Mouse (Mus musculus): ENCODE data around the gene Gm11172. TPM values are rescaled to one million over a fixed set of nuclear protein-coding genes. Genes with fewer than 3 reads are reported as not detected.
"Not testable (repeated sequence)": the region's sequence is repeated elsewhere in the genome, so short reads cannot be mapped to it uniquely, and the experiment has no call there.

Gene Gm11172
- total RNA-seq, 2 experiments from 2014 or later: not detected

DNA sequence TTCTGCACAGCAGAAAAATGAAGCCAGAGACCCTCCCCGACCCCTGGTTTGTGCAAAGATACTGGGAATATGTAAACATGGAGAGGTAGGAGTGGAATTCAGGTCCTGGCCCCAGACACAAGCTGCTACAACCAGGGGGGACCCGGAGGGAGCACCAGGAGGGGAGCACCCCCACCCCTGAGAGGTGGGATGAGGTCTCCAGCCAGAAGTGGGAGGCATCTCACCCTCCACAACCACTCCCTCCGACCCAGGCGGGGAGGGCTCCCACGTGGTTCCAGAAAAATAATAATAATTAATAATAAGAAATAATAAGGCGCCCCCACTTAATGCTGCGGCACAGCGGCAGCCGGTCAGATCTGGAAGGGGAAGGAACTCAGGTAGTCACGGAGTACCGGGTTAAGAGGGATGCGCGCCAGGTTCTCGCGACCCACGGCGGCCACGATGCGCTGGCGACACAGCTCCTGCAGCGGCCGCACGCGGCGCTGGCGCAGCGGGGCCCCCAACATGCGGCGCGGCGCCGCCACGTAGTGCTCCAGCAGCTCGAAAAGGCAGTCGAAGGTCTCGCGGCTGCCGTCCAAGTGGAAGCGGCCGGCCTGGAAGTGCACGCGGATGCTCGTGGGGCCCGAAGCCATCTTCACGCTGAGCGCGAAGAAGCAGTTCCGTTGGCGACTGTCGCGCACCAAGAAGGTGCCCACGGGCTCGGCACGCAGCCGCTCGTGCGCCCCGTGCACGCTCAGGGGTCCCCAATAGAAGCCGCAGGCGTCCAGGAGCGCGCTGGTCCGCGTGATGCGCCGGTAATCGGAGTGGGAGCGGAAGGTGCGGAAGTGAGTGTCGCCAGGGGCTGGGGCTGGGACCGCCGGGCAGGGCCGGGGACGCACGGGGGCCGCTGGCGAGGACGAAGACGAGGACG lies 28.6 kb upstream of the Gm11172 start:
- intact Hi-C loops (cut with DNase I; ENCODE audit: low total_unique reads): loop anchor here (5.0 kb wide), 1 partner anchor 142 kb away; no protein-coding TSS in a partner anchor
- DNase-seq: peak; percentile 46

DNA sequence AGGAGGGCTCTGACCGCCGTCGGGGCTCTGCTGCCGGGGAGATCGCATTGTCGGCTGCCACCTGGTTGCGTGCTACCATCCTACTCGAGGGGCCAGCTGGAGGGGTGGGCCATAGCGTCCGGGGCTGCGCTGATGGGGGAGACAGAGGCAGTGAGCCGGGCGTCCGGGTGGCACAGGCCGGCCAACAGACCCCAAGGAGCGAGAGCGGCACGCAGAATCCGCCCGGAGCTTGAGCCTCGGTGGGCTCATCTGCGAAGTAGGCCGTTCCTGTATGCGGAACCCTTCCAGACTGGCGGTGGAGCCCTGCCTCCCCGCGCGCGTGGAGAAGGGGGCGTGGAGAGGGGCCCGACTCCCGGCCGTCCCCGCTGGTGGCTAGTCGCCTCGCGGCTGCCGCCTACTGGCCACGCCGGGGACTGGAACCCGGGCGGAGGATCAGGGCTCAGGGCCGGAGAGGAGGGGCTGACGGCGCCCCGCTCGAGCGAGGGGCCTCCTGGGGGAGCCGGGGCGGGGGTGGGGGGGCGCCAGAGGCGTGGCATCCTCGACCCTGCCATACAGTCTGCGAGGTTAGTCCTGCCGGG lies 27.8 kb upstream of the Gm11172 start:
- intact Hi-C loops (cut with DNase I; ENCODE audit: low total_unique reads): loop anchor here (5.0 kb wide), 3 partner anchors 123 to 218 kb away; no protein-coding TSS in a partner anchor
- peak; percentile 94 for DNase-seq

DNA sequence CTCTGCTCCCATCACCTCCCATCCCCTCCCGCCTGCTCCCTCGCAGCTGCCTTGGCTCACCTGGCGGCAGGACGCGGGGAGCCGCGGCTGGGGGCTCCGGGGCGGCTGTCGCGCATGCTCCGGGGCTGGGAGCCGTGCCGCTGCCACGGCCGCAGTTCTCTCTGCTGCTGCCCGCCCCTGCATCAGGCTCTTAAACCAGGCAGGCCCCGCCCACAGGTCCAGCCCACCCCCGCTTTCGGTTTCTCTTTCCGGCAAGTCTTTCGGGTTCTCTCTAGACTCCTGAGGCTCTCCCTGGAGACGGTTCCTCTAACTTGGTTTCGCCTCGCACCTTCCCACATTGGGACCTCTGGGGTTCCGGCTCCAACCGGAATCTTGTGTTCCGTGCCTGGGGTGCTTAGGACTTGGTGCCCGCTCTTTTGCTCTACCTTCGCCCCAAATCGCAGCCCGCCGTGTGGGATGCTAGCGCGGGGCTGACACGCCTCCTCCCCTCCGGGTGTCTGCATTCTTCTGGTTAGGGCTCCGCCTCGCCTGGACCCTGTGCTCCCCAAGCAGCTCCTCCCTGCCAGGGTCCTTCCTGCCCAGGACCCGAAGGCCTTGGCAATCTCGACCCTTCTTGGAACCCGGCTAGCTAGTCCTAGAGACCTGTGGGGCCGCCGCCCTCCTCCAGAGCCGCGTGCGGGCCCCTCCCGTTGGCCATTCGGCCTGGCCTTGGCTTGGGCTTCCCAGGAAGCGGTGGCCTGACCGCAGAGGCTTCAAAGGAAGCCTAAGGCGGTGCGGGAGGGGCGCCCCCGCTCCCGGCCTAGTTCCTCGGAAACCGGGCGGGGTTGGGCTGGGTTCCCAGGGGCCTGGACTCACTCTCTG lies 27.1 kb upstream of the Gm11172 start, which contains the start of gene Socs1:
Gene Socs1 (minus strand): TSS at position 166 of the 861 bp plus-strand sequence.
- DNase-seq: peak; percentile 90
- intact Hi-C loops (cut with DNase I; ENCODE audit: low total_unique reads): loop anchor here (5.0 kb wide), 2 partner anchors 123 to 218 kb away; no protein-coding TSS in a partner anchor

DNA sequence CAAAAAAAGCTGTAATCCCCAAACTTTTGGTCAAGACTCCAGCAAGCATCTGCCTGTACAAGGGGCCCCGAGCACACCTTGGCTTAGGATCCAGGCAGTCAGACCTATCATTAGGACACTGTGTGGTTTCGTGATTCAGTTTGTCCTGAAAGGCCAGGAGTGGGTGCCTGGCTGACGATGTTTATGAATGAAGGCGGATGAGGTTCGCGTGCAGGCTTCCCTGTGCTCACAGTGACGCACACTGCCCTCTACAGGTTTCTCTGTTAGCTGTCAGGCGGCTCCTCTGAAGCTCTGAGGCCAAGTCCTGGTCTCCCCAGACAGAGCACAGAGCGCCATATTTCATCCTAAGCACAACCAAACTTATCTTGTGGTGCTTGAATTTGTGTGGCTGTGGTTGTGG lies 26.4 kb upstream of the Gm11172 start:
- intact Hi-C loops (cut with DNase I; ENCODE audit: low total_unique reads): loop anchor here (5.0 kb wide), 2 partner anchors 124 to 219 kb away; no protein-coding TSS in a partner anchor
- peak; percentile 82 for DNase-seq

DNA sequence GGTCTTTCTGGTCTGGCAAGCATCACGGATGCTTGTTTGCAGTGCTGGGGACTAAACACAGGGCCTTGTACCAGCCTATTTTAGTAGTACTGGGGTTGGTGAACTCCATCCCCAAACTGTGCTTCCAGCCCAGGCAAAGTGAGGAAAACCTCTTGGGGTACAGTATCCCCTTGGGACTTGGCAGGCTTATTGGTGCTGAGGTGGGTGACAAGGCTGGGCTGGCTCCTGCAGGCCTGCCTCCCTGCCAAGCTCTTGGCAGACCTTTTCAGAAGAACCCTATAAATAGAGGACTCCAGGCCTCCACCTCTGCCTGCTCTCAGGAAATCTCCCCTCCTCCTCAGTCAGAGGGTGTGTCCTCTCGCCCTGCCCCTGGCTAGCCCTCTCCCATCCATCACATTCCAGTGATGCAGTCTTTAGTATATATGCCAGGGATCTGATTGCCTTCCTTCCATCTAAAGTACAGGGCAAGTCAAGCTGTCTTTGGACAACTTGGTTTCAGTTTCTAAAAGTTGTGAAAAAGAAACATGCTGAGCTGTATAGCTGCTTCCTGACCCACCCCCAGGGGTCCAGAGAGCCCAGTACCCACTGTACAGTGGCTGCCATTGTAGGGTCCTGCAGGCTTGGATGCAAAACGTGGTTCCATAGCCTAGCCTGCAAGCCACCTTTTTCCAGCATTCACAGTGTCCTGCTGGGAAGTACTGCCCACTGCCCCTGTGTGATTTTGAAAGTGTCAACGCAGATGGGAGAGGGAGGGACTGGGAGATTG lies 25.8 kb upstream of the Gm11172 start:
- peak; percentile 28 for DNase-seq
- intact Hi-C loops (cut with DNase I; ENCODE audit: low total_unique reads): loop anchor here (5.0 kb wide), 2 partner anchors 125 to 220 kb away; no protein-coding TSS in a partner anchor

DNA sequence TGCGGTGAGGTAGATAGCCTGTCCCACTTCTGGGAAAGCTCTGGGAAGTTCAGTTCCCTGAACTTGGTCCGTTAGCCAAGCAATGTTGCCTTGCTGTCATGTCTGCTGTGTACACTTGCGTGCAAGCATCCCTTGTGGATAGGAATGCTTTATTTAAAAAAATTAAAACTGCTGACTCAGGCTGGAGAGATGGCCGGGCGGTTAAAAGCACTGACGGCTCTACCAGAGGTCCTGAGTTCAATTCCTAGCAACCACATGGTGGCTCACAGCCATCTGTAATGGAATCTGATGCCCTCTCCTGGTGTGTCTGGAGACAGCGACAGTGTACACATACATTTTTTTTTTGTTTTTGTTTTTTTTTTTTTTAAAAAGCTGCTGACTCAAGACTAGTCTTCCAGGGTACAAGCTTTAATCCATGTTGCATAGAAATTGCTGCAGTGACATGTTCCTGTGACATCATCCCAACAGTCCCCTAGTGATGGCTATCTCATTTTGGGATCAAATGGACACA lies 25.1 kb upstream of the Gm11172 start:
- no peak for DNase-seq
- intact Hi-C loops (cut with DNase I; ENCODE audit: low total_unique reads): loop anchor here (5.0 kb wide), 2 partner anchors 125 to 220 kb away; no protein-coding TSS in a partner anchor

DNA sequence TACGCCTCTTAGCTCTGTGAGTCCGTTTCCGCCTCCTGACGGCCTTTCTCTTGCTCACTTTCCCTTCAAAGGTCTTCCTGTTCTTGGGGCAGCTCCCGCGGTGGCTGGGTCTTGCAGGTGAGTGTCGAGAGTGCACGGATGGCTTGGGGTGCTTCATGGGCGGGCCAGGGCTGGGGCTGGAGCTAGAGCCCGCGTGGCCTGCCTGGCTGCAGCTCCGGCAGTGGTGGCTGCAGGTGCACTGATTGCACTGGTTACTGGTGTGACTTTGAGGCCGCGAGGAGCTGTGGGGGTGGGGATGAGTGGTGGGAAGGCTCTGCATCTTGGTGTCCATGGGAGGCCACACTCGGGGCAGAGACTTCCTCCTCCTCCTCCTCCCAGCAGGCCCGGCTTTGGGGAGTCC lies 24.4 kb upstream of the Gm11172 start, which contains the start of gene Tnp2:
Gene Tnp2 (minus strand): TSS at position 390 of the 400 bp plus-strand sequence.
- intact Hi-C loops (cut with DNase I; ENCODE audit: low total_unique reads): loop anchor here (5.0 kb wide), 2 partner anchors 126 to 221 kb away; no protein-coding TSS in a partner anchor
- no peak for DNase-seq

DNA sequence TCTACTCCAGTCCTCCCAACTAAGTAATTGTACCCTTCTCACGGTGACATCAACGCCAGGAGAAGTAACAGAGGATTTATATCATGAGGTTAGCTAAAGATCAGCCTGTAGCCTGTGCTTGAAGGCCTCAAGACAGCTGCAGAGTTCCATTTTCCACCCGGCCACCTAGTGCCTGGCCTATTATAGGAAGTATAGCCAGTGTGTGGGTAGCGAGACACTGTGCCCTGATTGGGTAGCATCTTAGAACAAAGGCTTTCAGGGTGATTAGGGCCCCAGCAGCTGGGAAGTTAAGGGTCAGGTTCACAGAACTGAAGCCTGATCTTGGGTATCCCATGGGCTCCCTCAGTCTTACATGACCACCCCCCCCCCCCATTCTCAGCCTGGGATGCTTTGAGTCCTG lies 23.8 kb upstream of the Gm11172 start:
- DNase-seq: no peak
- intact Hi-C loops (cut with DNase I; ENCODE audit: low total_unique reads): loop anchor here (5.0 kb wide), 2 partner anchors 127 to 222 kb away; no protein-coding TSS in a partner anchor

DNA sequence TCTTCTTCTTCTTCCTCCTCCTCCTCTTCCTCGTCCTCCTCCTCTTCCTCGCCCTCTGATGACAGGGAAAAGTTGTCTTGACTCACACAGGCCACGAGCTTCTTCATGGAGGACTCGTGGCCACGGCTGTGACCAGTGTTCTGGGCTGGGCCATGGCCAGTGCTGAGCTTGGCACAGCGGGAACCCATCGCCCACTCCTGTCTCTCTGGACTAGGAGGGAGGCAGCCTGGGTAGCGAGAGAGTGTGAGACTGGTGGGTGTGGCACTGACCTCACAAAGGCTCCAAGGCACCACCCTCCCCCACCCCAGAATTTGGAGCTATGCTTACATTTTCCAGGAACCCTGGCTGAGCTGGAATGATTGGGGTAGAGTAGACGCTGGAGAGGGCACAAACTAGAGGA lies 22.0 kb upstream of the Gm11172 start, which contains the start of gene Prm3:
Gene Prm3 (minus strand): TSS at position 213 of the 400 bp plus-strand sequence.
- no peak for DNase-seq
- intact Hi-C loops (cut with DNase I; ENCODE audit: low total_unique reads): no loop called here

DNA sequence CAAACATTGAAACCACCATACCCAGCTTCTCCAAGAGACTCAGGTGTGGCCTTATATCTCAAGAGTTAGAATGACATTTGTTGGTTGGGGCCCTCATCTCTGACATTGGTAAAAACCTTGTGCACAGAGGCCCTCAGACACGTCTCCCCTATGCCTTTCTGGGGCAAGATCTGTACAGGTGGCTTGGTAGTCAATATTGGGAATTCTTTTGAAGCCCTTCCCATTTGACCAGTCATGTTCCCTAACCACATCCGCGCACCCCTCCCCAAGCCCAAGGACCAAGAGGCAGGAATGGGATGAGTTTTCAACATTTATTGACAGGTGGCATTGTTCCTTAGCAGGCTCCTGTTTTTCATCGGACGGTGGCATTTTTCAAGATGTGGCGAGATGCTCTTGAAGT lies 16.7 kb upstream of the Gm11172 start, which contains the start of gene Prm2:
Gene Prm2 (minus strand): TSS at position 101 of the 400 bp plus-strand sequence.
- DNase-seq: no peak
- intact Hi-C loops (cut with DNase I; ENCODE audit: low total_unique reads): no loop called here

DNA sequence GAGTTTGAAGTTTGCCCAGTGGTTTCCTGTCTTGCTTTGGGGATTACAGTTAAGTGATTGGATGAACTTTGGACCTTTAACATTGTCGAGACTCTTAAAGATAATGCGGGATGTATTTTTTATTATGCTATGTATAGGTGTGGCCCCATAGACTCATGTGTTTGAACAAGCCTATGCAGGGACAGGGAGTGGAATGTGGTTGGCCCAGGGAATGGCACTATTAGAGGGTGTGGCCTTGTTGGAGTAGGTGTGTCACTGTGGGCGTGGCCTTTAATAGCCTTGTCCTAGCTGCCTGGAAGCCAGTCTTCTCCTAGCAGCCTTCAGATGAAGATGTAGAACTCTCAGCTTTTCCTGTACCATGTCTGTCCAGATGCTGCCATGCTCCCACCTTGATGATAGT lies 10.3 kb upstream of the Gm11172 start:
- intact Hi-C loops (cut with DNase I; ENCODE audit: low total_unique reads); DNase-seq: not testable (repeated sequence)

DNA sequence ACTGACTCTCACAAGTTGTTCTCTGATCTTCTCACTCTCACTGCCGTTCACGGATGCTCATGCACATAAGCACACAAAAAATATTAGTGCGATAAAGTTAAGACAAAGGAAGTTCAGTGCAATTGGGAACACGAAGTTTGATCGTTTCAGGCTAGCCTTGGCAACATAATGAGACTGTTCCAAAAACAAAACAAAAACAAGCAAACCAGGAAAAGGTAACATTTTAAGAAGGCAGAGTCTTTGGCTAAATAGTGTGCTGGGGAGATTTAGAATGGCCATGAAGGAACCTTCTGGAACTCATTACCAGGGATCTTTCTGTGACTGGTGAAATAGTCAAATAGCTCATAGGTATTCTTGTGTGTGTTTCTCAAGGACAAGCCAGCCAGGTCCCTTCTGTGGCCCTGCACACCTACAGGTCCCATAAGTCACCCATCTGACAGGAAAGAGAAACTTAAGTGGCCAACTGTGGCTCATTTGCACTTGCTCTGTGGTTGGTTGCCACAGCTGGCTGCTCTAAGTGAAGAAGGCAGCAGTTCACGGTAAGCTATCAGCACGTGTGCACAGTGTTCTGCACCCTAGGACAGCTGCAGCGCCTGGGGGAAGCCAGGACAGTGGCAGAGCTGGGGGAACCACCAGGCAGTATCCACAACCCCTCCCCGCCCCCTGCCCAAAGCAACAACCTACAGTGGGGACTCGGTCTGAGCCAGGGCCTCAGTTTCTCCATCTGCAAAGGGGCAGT lies 6.8 kb upstream of the Gm11172 start, which contains the start of gene Prm1:
Gene Prm1 (minus strand): TSS at position 51 of the 739 bp plus-strand sequence.
- intact Hi-C loops (cut with DNase I; ENCODE audit: low total_unique reads): no loop called here
- DNase-seq: no peak

DNA sequence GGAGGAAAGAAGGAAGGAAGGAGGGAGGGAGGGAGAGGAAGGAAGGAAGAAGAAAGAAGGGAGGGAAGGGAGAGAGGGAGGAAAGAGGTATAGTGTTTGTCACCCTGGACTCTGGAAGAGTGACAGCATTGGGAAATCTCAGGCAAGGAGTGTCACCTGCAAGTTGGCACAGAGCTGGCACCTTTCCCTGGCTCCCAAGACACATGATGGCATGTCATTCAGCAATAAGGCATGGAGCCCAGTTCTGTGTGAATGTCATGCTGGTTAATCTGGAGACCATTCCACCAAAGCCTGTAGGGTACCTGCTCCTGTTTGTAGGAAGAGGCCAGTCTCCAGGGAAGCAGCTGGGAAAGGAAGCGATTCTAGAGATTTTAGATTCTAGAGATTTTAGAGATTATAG lies 2.3 kb upstream of the Gm11172 start:
- intact Hi-C loops (cut with DNase I; ENCODE audit: low total_unique reads): no loop called here

DNA sequence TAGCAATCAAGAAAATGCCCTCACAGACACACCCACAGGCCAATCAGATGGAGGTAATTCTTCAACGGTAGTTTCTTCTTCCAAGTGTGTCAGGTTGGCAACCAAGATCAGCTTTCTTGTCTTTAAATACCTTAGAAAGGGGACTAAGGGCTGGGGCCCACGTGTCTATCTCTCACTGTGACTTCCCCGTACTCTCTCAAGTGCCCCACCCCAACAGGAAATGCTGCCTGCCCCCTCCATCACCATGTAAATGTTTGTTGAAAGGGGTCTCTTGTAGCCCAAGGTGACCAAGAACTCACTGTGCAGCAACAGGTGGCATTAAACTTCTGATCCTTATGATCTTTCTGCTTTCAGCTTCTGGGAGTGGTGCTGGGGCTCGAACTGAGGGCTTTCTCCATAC lies 1.0 kb downstream of the Gm11172 start:
- intact Hi-C loops (cut with DNase I; ENCODE audit: low total_unique reads): no loop called here
- no peak for DNase-seq

More for the DNA sequence above, 2.3 kb upstream of the Gm11172 start:
- DNase-seq: no peak

DNA sequence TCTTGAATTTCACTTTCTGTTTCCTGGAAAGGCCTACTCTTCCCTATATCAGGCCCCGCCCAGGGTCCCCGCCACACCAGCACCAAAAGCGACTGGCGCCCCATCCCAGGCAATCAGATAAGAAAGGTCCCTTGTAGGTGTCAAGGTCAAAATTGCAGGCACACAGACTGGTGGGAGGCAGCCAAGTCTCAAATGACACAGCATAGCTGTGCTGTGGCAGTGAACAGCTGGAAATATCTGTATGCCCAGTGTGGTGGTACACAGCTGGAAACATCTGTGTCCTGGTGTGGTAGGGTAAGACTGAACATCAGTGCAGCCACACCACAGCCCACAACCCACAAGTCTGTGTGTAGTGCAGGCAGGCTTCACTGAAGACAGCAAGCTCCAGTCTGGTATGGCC lies 2.1 kb downstream of the Gm11172 start:
- intact Hi-C loops (cut with DNase I; ENCODE audit: low total_unique reads): no loop called here
- no peak for DNase-seq

DNA sequence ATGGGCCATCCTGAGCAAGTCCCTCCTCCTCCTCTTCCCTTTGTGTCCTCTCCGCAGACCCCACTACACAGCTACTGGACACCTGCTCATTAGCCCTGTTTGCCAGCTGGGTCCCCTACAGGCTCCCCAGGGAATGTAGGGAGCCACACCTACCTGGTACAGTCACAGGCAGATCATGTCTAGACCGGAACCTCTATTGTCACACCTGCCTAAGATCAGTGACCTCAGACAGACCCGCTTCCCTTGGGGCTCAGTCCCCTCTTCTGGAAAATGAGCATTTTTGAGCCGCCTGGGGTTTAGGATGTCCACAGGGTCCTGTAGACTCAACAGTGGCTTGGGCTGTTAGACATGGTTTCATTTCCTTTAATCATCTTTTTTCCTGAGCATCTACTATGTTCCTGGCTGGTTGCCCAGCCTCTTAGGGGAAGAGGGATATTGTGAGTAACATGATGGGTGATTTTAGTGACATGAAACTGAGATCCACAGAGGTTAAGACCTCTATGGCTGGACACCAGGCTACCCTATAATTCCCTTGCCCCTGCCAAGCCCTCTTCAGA lies 5.9 kb downstream of the Gm11172 start:
- no peak for DNase-seq
- intact Hi-C loops (cut with DNase I; ENCODE audit: low total_unique reads): no loop called here

DNA sequence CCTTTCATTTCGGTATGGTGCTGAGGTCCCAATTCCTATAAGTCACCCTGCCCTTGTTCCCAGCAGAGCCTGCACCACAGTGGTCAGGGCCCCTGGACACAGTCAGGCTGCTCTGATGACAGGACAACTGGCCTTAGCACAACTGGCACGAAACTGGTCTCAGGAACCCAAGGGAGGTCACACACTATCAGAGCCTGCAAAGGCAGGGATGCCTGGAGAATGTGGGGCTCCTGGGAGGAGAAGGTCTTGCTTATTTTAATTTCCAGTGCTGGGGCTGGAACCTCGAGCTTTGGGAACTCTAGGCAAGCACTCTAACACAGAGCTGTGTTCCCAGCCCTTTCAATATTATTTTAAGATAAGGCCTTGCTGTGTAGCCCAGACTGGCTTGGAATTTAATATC lies 7.3 kb downstream of the Gm11172 start:
- DNase-seq: no peak
- intact Hi-C loops (cut with DNase I; ENCODE audit: low total_unique reads): no loop called here

All from gastrocnemius, postnatal 14 days (tissue).